Comparison of ENCODE assay signal across 24 mouse cellular contexts in the genomic region with DNA sequence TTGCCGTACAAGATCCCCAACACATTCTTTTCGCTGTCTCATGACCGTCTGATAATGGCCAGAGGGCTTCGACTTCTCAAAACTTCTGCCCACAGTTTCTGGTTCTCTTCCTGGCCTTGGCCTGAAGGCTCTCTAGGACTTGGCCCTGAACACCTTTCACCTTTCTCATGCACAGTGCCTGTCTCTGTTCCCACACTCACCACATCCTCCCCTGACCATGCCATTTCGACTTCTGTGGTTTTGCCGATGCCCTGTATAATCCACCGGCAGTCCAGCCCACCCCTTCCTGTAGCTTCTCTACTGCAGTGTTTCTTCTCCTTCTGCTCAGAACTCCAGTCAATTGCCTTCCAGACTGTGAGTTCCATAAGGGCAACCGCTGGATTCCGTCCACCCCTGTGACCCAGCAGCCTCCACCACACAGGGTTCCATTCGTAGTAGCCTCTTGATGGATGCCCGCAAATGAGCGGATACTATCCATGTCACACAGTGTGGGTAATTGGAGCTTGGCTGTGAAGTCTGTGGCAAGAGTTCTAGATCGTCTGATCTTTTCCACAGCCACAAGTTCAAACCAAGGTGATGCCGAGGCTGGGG. TPM values are rescaled to one million over a fixed set of nuclear protein-coding genes. Genes with fewer than 3 reads are reported as not detected.
DNase-seq lines count a peak whose midpoint lies in the region; ATAC-seq and TF ChIP-seq lines count a peak whose summit lies in the region.
"Had no signal": no experiment of that assay in that cellular context is flagged by ENCODE, and none has a peak within 500 bp of the region (broad histone marks: within the 10 kb centered on the region; RNA-seq: fewer than 3 reads in every experiment).

No protein-coding gene starts in this region.

- no peaks in the 10 kb centered on the region for H3K36me3 ChIP-seq in hindbrain, embryonic 14.5 days (replicated peaks; ENCODE audit: control insufficient read depth, insufficient read depth)
- H3K36me3 ChIP-seq: embryonic facial prominence, embryonic 10.5 days; G1E; hindbrain, embryonic 12.5 days; limb, embryonic 13.5 days; liver, embryonic 15.5 days had no signal

- ATAC-seq in hematopoietic stem cell, adult 5-6 weeks (replicated peaks in 1 of 2; ENCODE audit: insufficient read depth in 1 of 2, low FRiP score in 2 of 2, low TSS enrichment in 1 of 2, low read depth in 1 of 2, poor library complexity in 2 of 2, severe bottlenecking in 2 of 2), result peak; percentile 70 to 71
- ATAC-seq in hindbrain, embryonic 14.5 days (ENCODE audit: low FRiP score), result no peak
- ATAC-seq: forebrain, embryonic 13.5 days had no signal

- no peaks in the 10 kb centered on the region for H3K4me1 ChIP-seq in hindbrain, embryonic 14.5 days (replicated peaks; ENCODE audit: control insufficient read depth, insufficient read depth, low read length)
- H3K4me1 ChIP-seq: embryonic facial prominence, embryonic 10.5 days; forebrain, embryonic 13.5 days; hindbrain, embryonic 12.5 days; limb, embryonic 13.5 days had no signal

- peak; percentile 18 for DNase-seq in thymus, postnatal 0 days (ENCODE audit: low spot score)
- DNase-seq in thymus, postnatal 36 days, result no peak
- DNase-seq in naive thymus-derived CD4-positive, alpha-beta T cell, adult 2 months (ENCODE audit: low read depth), result peak; percentile 12
- no peak for DNase-seq in hindbrain, embryonic 14.5 days (ENCODE audit: low spot score)
- no peak for DNase-seq in thymus, postnatal 14 days
- no peak for DNase-seq in layer of hippocampus, adult 2 months (ENCODE audit: low spot score in 2 of 2)
- DNase-seq: adrenal gland, postnatal 36 days; cerebellum, adult 18-20 months; cerebellum, postnatal 36 days; kidney, postnatal 36 days; midbrain, embryonic 14.5 days; right cerebral cortex, postnatal 4 days had no signal

- WGBS in hindbrain, embryonic 14.5 days, result 91% methylated on average over 14 of the region's 14 CpGs

- H3K4me2 ChIP-seq in hindbrain, embryonic 14.5 days (replicated peaks), result no peak overlapping the region
- H3K4me2 ChIP-seq: forebrain, embryonic 13.5 days; hindbrain, embryonic 12.5 days; limb, embryonic 13.5 days; liver, embryonic 15.5 days had no signal

- H3K27ac ChIP-seq in hindbrain, embryonic 14.5 days, result no peak overlapping the region
- no peak overlapping the region for H3K27ac ChIP-seq in layer of hippocampus, adult 2 months
- H3K27ac ChIP-seq: embryonic facial prominence, embryonic 10.5 days; forebrain, embryonic 13.5 days; hindbrain, embryonic 12.5 days; limb, embryonic 13.5 days; liver, embryonic 15.5 days had no signal

- H3K4me3 ChIP-seq in hindbrain, embryonic 14.5 days (replicated peaks; ENCODE audit: low read length), result no peak overlapping the region
- H3K4me3 ChIP-seq in layer of hippocampus, adult 2 months, result no peak overlapping the region
- H3K4me3 ChIP-seq: embryonic facial prominence, embryonic 10.5 days; forebrain, embryonic 13.5 days; hindbrain, embryonic 12.5 days; limb, embryonic 13.5 days; liver, embryonic 15.5 days; myocyte had no signal

- no peaks in the 10 kb centered on the region for H3K9me3 ChIP-seq in hindbrain, embryonic 14.5 days (ENCODE audit: control insufficient read depth, low read length)
- H3K9me3 ChIP-seq: embryonic facial prominence, embryonic 10.5 days; forebrain, embryonic 13.5 days; G1E; hindbrain, embryonic 12.5 days; limb, embryonic 13.5 days; liver, embryonic 15.5 days had no signal

- no peaks in the 10 kb centered on the region for H3K27me3 ChIP-seq in hindbrain, embryonic 14.5 days (ENCODE audit: control insufficient read depth, insufficient read depth, low read length)
- H3K27me3 ChIP-seq: forebrain, embryonic 13.5 days; hindbrain, embryonic 12.5 days; limb, embryonic 13.5 days had no signal

- H3K9ac ChIP-seq in hindbrain, embryonic 14.5 days, result no peak overlapping the region
- H3K9ac ChIP-seq: forebrain, embryonic 13.5 days; hindbrain, embryonic 12.5 days; limb, embryonic 13.5 days; liver, embryonic 15.5 days had no signal

- no peak for TF ChIP-seq CTCF in layer of hippocampus, adult 2 months (conservative IDR thresholded peaks at IDR 0.05)

RNA-seq across cellular contexts. Expression of a gene that starts 53.3 kb away (rescaled TPM):
- polyA plus RNA-seq in thymus, postnatal 0 days (2015; fragmentation: Nextera tagmentation; extraction: Ambion mirVana), result 0.10 TPM in 1 of 2 replicates, not detected in the other
- total RNA-seq in hematopoietic stem cell, adult 5-6 weeks (2017), result not detected in 2 replicates
- polyA plus RNA-seq in hindbrain, embryonic 14.5 days (2014; fragmentation: Nextera tagmentation; extraction: Ambion mirVana), result 12.7 and 14.3 TPM in 2 replicates
- 10 to 100 TPM; 68.5 to 71.3 TPM for total RNA-seq in layer of hippocampus, adult 2 months (2021)
- total RNA-seq: adrenal gland, postnatal 36 days; gastrocnemius, adult 8-10 months; heart, adult 8-10 months had no signal
- polyA plus RNA-seq: G1E; heart, postnatal 0 days; kidney, embryonic 14.5 days had no signal

Comparison
In these comparisons a context has a peak if more than half of its experiments do, and no peak if none do; other contexts are left out.
1. DNase-seq: peak in thymus, postnatal 0 days (single experiment) and naive thymus-derived CD4-positive, alpha-beta T cell, adult 2 months (single experiment); none in thymus, postnatal 36 days (0 of 2), hindbrain, embryonic 14.5 days (single experiment), thymus, postnatal 14 days (single experiment) and layer of hippocampus, adult 2 months (0 of 2).
2. RNA of a gene that starts 53.3 kb away (total RNA-seq): 68.5 to 71.3 TPM in layer of hippocampus, adult 2 months; not detected in hematopoietic stem cell, adult 5-6 weeks; every median in the first group is over 10 times any median in the second.